Mouse (Mus musculus) MEL (cell line): ENCODE measurements around the gene Masp1. TPM values are rescaled to one million over a fixed set of nuclear protein-coding genes. Genes with fewer than 3 reads are reported as not detected.

Source experiments
- DNase-seq: peaks from one replicate; pipeline ENCODE4 v3.0.0; 2011; ENCODE audit warnings: low read depth, low spot score
- H3K27ac ChIP-seq: 2 replicates; pipeline ENCODE4 v1.5.1; 2012; ENCODE audit warnings: low read depth, mild to moderate bottlenecking, control low read depth, low read length, moderate library complexity; ENCODE audit not compliant: control insufficient read depth
- H3K27me3 ChIP-seq, 2 experiments: fragments of 150-350 bp in 1 of 2; sonication (generic) in 1 of 2; 2 replicates each; pipeline ENCODE4 v1.6.1; 2012; ENCODE audit warnings: low read length in 2 of 2, mild to moderate bottlenecking in 2 of 2, improper control_type of control experiment in 1 of 2, moderate library complexity in 1 of 2; ENCODE audit not compliant: insufficient read depth in 2 of 2, control insufficient read depth in 1 of 2
- H3K36me3 ChIP-seq, 2 experiments: 2 replicates each; pipeline ENCODE4 v1.6.1; 2012 to 2014; ENCODE audit warnings: low read length in 2 of 2, improper control_type of control experiment in 1 of 2, inconsistent platforms in 1 of 2, mild to moderate bottlenecking in 1 of 2; ENCODE audit not compliant: insufficient read depth in 2 of 2, control insufficient read depth in 1 of 2
- H3K4me1 ChIP-seq, 2 experiments: fragments of 150-350 bp in 1 of 2; sonication (generic) in 1 of 2; 2 replicates each; pipeline ENCODE4 v1.6.1; 2012; ENCODE audit warnings: low read length in 2 of 2, improper control_type of control experiment in 1 of 2, mild to moderate bottlenecking in 1 of 2; ENCODE audit not compliant: insufficient read depth in 2 of 2, control insufficient read depth in 1 of 2
- H3K4me3 ChIP-seq, 2 experiments: fragments of 150-350 bp in 1 of 2; sonication (generic) in 1 of 2; 2 replicates each; pipeline ENCODE4 v1.5.1; 2012; ENCODE audit warnings: low read depth in 2 of 2, low read length in 2 of 2, mild to moderate bottlenecking in 2 of 2, moderate library complexity in 2 of 2, control low read depth in 1 of 2, improper control_type of control experiment in 1 of 2; ENCODE audit not compliant: control insufficient read depth in 1 of 2, insufficient read depth in 1 of 2
- H3K79me2 ChIP-seq: 2 replicates; pipeline ENCODE4 v1.6.1; 2012; ENCODE audit warnings: mild to moderate bottlenecking, low read length, moderate library complexity; ENCODE audit not compliant: control insufficient read depth, poor library complexity, insufficient read depth
- H3K9ac ChIP-seq: 2 replicates; pipeline ENCODE4 v1.6.1; 2012; ENCODE audit warnings: low read depth, mild to moderate bottlenecking, control low read depth, low read length, moderate library complexity; ENCODE audit not compliant: control insufficient read depth, poor library complexity, severe bottlenecking
- H3K9me3 ChIP-seq: fragments of 150-350 bp; sonication (generic); replicated peaks from 2 replicates; pipeline ENCODE4 v1.6.1; 2012; ENCODE audit warnings: mild to moderate bottlenecking, low read length, improper control_type of control experiment, moderate library complexity; ENCODE audit not compliant: insufficient read depth
- CHD1 ChIP-seq: IDR thresholded peaks from 2 replicates; pipeline ENCODE4 v1.6.1; 2012; ENCODE audit warnings: low read depth, mild to moderate bottlenecking, inconsistent platforms, low read length, improper control_type of control experiment
- CHD2 ChIP-seq: IDR thresholded peaks from 2 replicates; pipeline ENCODE4 v1.6.1; 2011; ENCODE audit warnings: low read length, improper control_type of control experiment
- CTCF ChIP-seq, 3 experiments: IDR thresholded peaks in 2 of 3; conservative IDR thresholded peaks in 1 of 3; 2 replicates each; pipeline ENCODE4 v1.5.1; 2011 to 2012; ENCODE audit warnings: low read length in 3 of 3, low read depth in 2 of 3, mild to moderate bottlenecking in 2 of 3, improper control_type of control experiment in 1 of 3, inconsistent platforms in 1 of 3, mixed read lengths in 1 of 3, moderate library complexity in 1 of 3; ENCODE audit not compliant: control insufficient read depth in 1 of 3, insufficient read depth in 1 of 3, poor library complexity in 1 of 3, severe bottlenecking in 1 of 3
- E2F4 ChIP-seq: IDR thresholded peaks from 2 replicates; pipeline ENCODE4 v1.6.1; 2011; ENCODE audit warnings: low read depth, low read length, improper control_type of control experiment, borderline replicate concordance
- ETS1 ChIP-seq: IDR thresholded peaks from 2 replicates; pipeline ENCODE4 v1.6.1; 2012; ENCODE audit warnings: low read depth, mild to moderate bottlenecking, inconsistent platforms, low read length, improper control_type of control experiment, moderate library complexity
- GABPA ChIP-seq: IDR thresholded peaks from 2 replicates; pipeline ENCODE4 v1.6.1; 2012; ENCODE audit warnings: low read depth, mild to moderate bottlenecking, inconsistent platforms, low read length, improper control_type of control experiment, moderate library complexity
- GATA1 ChIP-seq: IDR thresholded peaks from 2 replicates; pipeline ENCODE4 v1.6.1; 2011; ENCODE audit warnings: low read depth, low read length, improper control_type of control experiment
- HCFC1 ChIP-seq: IDR thresholded peaks from 2 replicates; pipeline ENCODE4 v1.6.1; 2012; ENCODE audit warnings: low read depth, mild to moderate bottlenecking, inconsistent platforms, low read length, improper control_type of control experiment, moderate library complexity
- JUND ChIP-seq: IDR thresholded peaks from 2 replicates; pipeline ENCODE4 v1.6.1; 2011; ENCODE audit warnings: low read depth, mild to moderate bottlenecking, improper control_type of control experiment, low read length
- MAFK ChIP-seq: IDR thresholded peaks from 2 replicates; pipeline ENCODE4 v1.6.1; 2011; ENCODE audit warnings: low read depth, mild to moderate bottlenecking, low read length, improper control_type of control experiment, borderline replicate concordance
- MAX ChIP-seq: IDR thresholded peaks from 2 replicates; pipeline ENCODE4 v1.6.1; 2011; ENCODE audit warnings: low read length, improper control_type of control experiment
- MAZ ChIP-seq: IDR thresholded peaks from 2 replicates; pipeline ENCODE4 v1.6.1; 2012; ENCODE audit warnings: low read depth, mild to moderate bottlenecking, inconsistent platforms, low read length, improper control_type of control experiment
- MYB ChIP-seq: IDR thresholded peaks from 2 replicates; pipeline ENCODE4 v1.6.1; 2011; ENCODE audit warnings: mild to moderate bottlenecking, low read depth, low read length, improper control_type of control experiment
- MYC ChIP-seq: IDR thresholded peaks from 2 replicates; pipeline ENCODE4 v1.6.1; 2011; ENCODE audit warnings: low read depth, mild to moderate bottlenecking, low read length, improper control_type of control experiment, moderate library complexity
- NRF1 ChIP-seq: IDR thresholded peaks from 2 replicates; pipeline ENCODE4 v1.6.1; 2014; ENCODE audit warnings: low read depth, mild to moderate bottlenecking, inconsistent platforms, low read length, improper control_type of control experiment, moderate library complexity; ENCODE audit not compliant: poor library complexity, insufficient read depth, severe bottlenecking
- POLR2AphosphoS2 ChIP-seq: IDR thresholded peaks from 2 replicates; pipeline ENCODE4 v1.6.1; 2011; ENCODE audit warnings: low read length, improper control_type of control experiment
- POLR2AphosphoS5 ChIP-seq: IDR thresholded peaks from 2 replicates; pipeline ENCODE4 v1.6.1; 2012; ENCODE audit warnings: low read depth, borderline replicate concordance, mild to moderate bottlenecking, inconsistent platforms, low read length, moderate library complexity, mixed read lengths
- SIN3A ChIP-seq: IDR thresholded peaks from 2 replicates; pipeline ENCODE4 v1.6.1; 2012; ENCODE audit warnings: low read length, improper control_type of control experiment, inconsistent platforms
- SMC3 ChIP-seq: IDR thresholded peaks from 2 replicates; pipeline ENCODE4 v1.6.1; 2011; ENCODE audit warnings: low read depth, low read length, improper control_type of control experiment
- TAL1 ChIP-seq: IDR thresholded peaks from 2 replicates; pipeline ENCODE4 v1.6.1; 2012; ENCODE audit warnings: mild to moderate bottlenecking, inconsistent platforms, low read length, moderate library complexity, mixed read lengths
- TBP ChIP-seq: IDR thresholded peaks from 2 replicates; pipeline ENCODE4 v1.8.0; 2011; ENCODE audit warnings: low read depth, low read length, improper control_type of control experiment
- USF2 ChIP-seq, 2 experiments: IDR thresholded peaks; 2 replicates each; pipeline ENCODE4 v1.6.1; 2011 to 2012; ENCODE audit warnings: improper control_type of control experiment in 2 of 2, low read length in 2 of 2, borderline replicate concordance in 1 of 2, inconsistent platforms in 1 of 2, low read depth in 1 of 2, mild to moderate bottlenecking in 1 of 2; ENCODE audit not compliant: insufficient read depth in 1 of 2
- ZC3H11A ChIP-seq: IDR thresholded peaks from 2 replicates; pipeline ENCODE4 v1.6.1; 2012; ENCODE audit warnings: low read depth, mild to moderate bottlenecking, inconsistent platforms, low read length, improper control_type of control experiment
- ZKSCAN1 ChIP-seq: IDR thresholded peaks from 2 replicates; pipeline ENCODE4 v1.6.1; 2012; ENCODE audit warnings: low read depth, mild to moderate bottlenecking, inconsistent platforms, low read length, improper control_type of control experiment, moderate library complexity
- polyA plus RNA-seq, 2 experiments: library from polyadenylated mRNA; stranded (reverse) in 1 of 2; unstranded in 1 of 2; fragments of >175 nt in 1 of 2; fragments of >200 nt in 1 of 2; gene quantifications; 2 replicates each; pipeline versions ENCODE4 v1.2.1 to v1.2.4; 2012; ENCODE audit warnings: low replicate concordance in 2 of 2, low read depth in 1 of 2; ENCODE audit not compliant: insufficient read length in 2 of 2, insufficient read depth in 1 of 2, missing spikeins in 1 of 2
- total RNA-seq: library from RNA; depleted of rRNA; stranded (reverse); fragments of 300-350 nt; gene quantifications from 2 replicates; pipeline ENCODE4 v1.2.3, GENCODE M21; 2012

The Masp1 gene
- total and polyA plus RNA-seq, 3 experiments, result not detected

DNA sequence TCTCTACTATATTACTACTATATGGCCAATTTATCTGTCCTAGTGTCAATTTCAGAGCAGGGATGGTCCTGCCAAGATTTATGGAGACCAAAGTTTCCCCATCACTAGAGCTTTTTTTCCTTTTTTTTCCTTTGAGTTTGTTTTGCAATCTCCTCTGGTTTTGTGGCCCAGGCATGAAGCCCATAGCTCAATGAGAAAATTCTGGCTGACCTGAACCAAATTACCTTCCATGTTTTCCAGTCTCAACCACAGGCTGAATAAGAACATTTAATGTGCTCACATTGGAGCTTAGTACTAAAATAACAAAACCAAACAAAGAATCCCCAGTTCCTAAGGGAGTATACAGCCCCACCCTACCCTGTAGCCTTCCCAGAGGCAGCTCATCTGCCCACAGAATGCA, 44.0 kb downstream of the Masp1 start:
- TF ChIP-seq NRF1, result no peak
- no peak for TF ChIP-seq CHD2
- no peak for TF ChIP-seq GATA1
- TF ChIP-seq MYB, result no peak
- TF ChIP-seq JUND, result no peak
- TF ChIP-seq CTCF (IDR thresholded peaks at IDR 0.05 in 2 of 3, conservative IDR thresholded peaks at IDR 0.05 in 1 of 3; ENCODE audit: control insufficient read depth in 1 of 3, insufficient read depth in 1 of 3, low read depth in 2 of 3, low read length in 3 of 3, poor library complexity in 1 of 3, severe bottlenecking in 1 of 3), result no peak
- no peak for TF ChIP-seq SMC3
- TF ChIP-seq HCFC1, result no peak
- no peak for TF ChIP-seq ETS1
- no peak for TF ChIP-seq MAFK
- TF ChIP-seq MAZ, result no peak
- TF ChIP-seq SIN3A, result no peak
- TF ChIP-seq USF2 (IDR thresholded peaks at IDR 0.05; ENCODE audit: borderline replicate concordance in 1 of 2, insufficient read depth in 1 of 2, low read depth in 1 of 2, low read length in 2 of 2), result no peak
- TF ChIP-seq GABPA, result no peak
- TF ChIP-seq TAL1, result no peak
- no peak for TF ChIP-seq CHD1
- H3K9ac ChIP-seq, result no peak overlapping the region
- no peaks in the 10 kb centered on the region for H3K79me2 ChIP-seq
- no peaks in the 10 kb centered on the region for H3K27me3 ChIP-seq
- H3K9me3 ChIP-seq, result no peaks in the 10 kb centered on the region
- no peaks in the 10 kb centered on the region for H3K4me1 ChIP-seq
- no peak overlapping the region for H3K27ac ChIP-seq
- DNase-seq, result no peak
- no peaks in the 10 kb centered on the region for H3K36me3 ChIP-seq
- no peak overlapping the region for H3K4me3 ChIP-seq

DNA sequence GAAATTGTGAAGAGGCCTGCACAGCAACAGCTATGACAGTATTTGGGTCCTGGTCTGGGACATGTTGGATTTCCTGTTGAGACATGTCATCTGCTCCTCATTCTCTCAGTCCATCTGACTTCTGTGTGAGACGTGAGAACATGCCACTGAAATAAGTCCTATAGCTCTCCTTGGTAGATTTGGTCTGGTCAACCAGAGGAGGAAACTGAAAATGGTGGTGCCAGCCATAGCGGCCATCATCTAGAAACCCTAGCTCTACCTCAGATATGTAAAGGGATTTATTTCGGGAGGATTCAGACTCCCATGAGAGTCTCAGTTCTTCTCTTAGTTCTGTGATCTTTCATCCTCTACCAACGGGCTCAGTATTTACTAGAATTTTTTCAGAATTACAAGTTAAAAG, 45.0 kb downstream of the Masp1 start:
- H3K9ac ChIP-seq, result no peak overlapping the region

More for the DNA sequence above, 45.0 kb downstream of the Masp1 start:
- H3K9me3 ChIP-seq, result no peaks in the 10 kb centered on the region
- TF ChIP-seq POLR2AphosphoS5 (no peak), TBP (no peak), ETS1 (no peak), E2F4 (no peak), ZC3H11A (no peak), POLR2AphosphoS2 (no peak), MAX (no peak), ZKSCAN1 (no peak), TAL1 (no peak), CTCF (IDR thresholded peaks at IDR 0.05 in 2 of 3, conservative IDR thresholded peaks at IDR 0.05 in 1 of 3; ENCODE audit: control insufficient read depth in 1 of 3, insufficient read depth in 1 of 3, low read depth in 2 of 3, low read length in 3 of 3, poor library complexity in 1 of 3, severe bottlenecking in 1 of 3) (no peak), MYC (no peak)
- TF ChIP-seq, all 39 proteins: peak for 0
- H3K79me2 ChIP-seq, result no peaks in the 10 kb centered on the region
- no peaks in the 10 kb centered on the region for H3K36me3 ChIP-seq
- no peak for DNase-seq
- no peak overlapping the region for H3K4me3 ChIP-seq
- H3K27ac ChIP-seq, result no peak overlapping the region
- H3K27me3 ChIP-seq, result no peaks in the 10 kb centered on the region
- H3K4me1 ChIP-seq, result no peaks in the 10 kb centered on the region
